Comparison of ENCODE assay signal across 7 mouse cellular contexts in genomic region chr6:94700067-94700491, GRCm38 (mm10). TPM values are rescaled to one million over a fixed set of nuclear protein-coding genes. Genes with fewer than 3 reads are reported as not detected.
DNase-seq lines count a peak whose midpoint lies in the region; ATAC-seq and TF ChIP-seq lines count a peak whose summit lies in the region.

TSS of gene Lrig1 (minus strand) at chr6:94700158.

- H3K9me3 ChIP-seq in embryonic facial prominence, embryonic 14.5 days (ENCODE audit: control insufficient read depth, low read length), result no peaks in the 10 kb centered on the region
- no peaks in the 10 kb centered on the region for H3K9me3 ChIP-seq in limb, embryonic 10.5 days (replicated peaks)
- no peaks in the 10 kb centered on the region for H3K9me3 ChIP-seq in midbrain, embryonic 12.5 days

- H3K36me3 ChIP-seq in embryonic facial prominence, embryonic 14.5 days (ENCODE audit: control insufficient read depth, insufficient read depth, low read length), result no peaks in the 10 kb centered on the region
- no peaks in the 10 kb centered on the region for H3K36me3 ChIP-seq in limb, embryonic 10.5 days
- no peaks in the 10 kb centered on the region for H3K36me3 ChIP-seq in midbrain, embryonic 12.5 days

- H3K4me2 ChIP-seq in embryonic facial prominence, embryonic 14.5 days (ENCODE audit: low read depth, low read length), result peak within 1 kb of the TSS; percentile 82
- peak within 1 kb of the TSS; percentile 88 for H3K4me2 ChIP-seq in midbrain, embryonic 12.5 days (replicated peaks)

- ATAC-seq in embryonic facial prominence, embryonic 14.5 days (ENCODE audit: low read depth), result peak; percentile 99
- ATAC-seq in midbrain, embryonic 12.5 days (ENCODE audit: low FRiP score, low read depth), result peak; percentile 99

- H3K27ac ChIP-seq in bone marrow, adult 2 months (ENCODE audit: control insufficient read depth, insufficient read depth, low read depth, low read length, poor library complexity), result peak within 1 kb of the TSS; percentile 60; the same call in 1 of the 2 replicates
- H3K27ac ChIP-seq in embryonic facial prominence, embryonic 14.5 days (replicated peaks; ENCODE audit: low read depth, low read length), result peak within 1 kb of the TSS; percentile 91
- H3K27ac ChIP-seq in limb, embryonic 10.5 days, result peak within 1 kb of the TSS; percentile 94
- peak within 1 kb of the TSS; percentile 92 for H3K27ac ChIP-seq in midbrain, embryonic 12.5 days (replicated peaks)

- H3K4me3 ChIP-seq in bone marrow, adult 2 months (replicated peaks; ENCODE audit: control insufficient read depth, low read depth, low read length), result peak within 1 kb of the TSS; percentile 56
- peak within 1 kb of the TSS; percentile 92 for H3K4me3 ChIP-seq in embryonic facial prominence, embryonic 14.5 days (ENCODE audit: low read depth, low read length)
- H3K4me3 ChIP-seq in limb, embryonic 10.5 days, result peak within 1 kb of the TSS; percentile 88
- H3K4me3 ChIP-seq in midbrain, embryonic 12.5 days, result peak within 1 kb of the TSS; percentile 76

- TF ChIP-seq POLR2A in bone marrow, adult 2 months (IDR thresholded peaks at IDR 0.05; ENCODE audit: borderline replicate concordance, control insufficient read depth, low read depth, low read length), result peak; percentile 43; the same call in 1 of the 2 replicates

- TF ChIP-seq CTCF in bone marrow, adult 2 months (IDR thresholded peaks at IDR 0.05; ENCODE audit: control insufficient read depth, insufficient read depth, low read length), result no peak

- peak; percentile 100 for DNase-seq in embryonic facial prominence, embryonic 14.5 days (ENCODE audit: low spot score)
- peak; percentile 99 for DNase-seq in heart, adult 18-20 months
- DNase-seq in kidney, adult 18-20 months, result peak; percentile 98
- DNase-seq in limb, embryonic 10.5 days (ENCODE audit: low spot score), result peak; percentile 97
- DNase-seq in skeletal muscle tissue, adult 2 months (ENCODE audit: low read depth, low spot score), result peak; percentile 98

- H3K9ac ChIP-seq in embryonic facial prominence, embryonic 14.5 days (ENCODE audit: low read depth, low read length), result peak within 1 kb of the TSS; percentile 94
- peak within 1 kb of the TSS; percentile 96 for H3K9ac ChIP-seq in midbrain, embryonic 12.5 days (replicated peaks)

- H3K4me1 ChIP-seq in bone marrow, adult 2 months (ENCODE audit: control insufficient read depth, insufficient read depth, low read length), result no peaks in the 10 kb centered on the region
- peaks cover 34% of the 10 kb centered on the region for H3K4me1 ChIP-seq in embryonic facial prominence, embryonic 14.5 days (ENCODE audit: control insufficient read depth, insufficient read depth, low read length)
- peaks cover 66% of the 10 kb centered on the region for H3K4me1 ChIP-seq in limb, embryonic 10.5 days
- peaks cover 51% of the 10 kb centered on the region for H3K4me1 ChIP-seq in midbrain, embryonic 12.5 days

- H3K27me3 ChIP-seq in embryonic facial prominence, embryonic 14.5 days (replicated peaks; ENCODE audit: control insufficient read depth, insufficient read depth, low read length), result no peaks in the 10 kb centered on the region; the same call in 1 of the 2 replicates
- H3K27me3 ChIP-seq in limb, embryonic 10.5 days (ENCODE audit: low read depth, poor library complexity, severe bottlenecking), result peaks cover 46% of the 10 kb centered on the region
- H3K27me3 ChIP-seq in midbrain, embryonic 12.5 days, result peaks cover 9% of the 10 kb centered on the region; the same call in 1 of the 2 replicates

- under 1% methylated on average over 40 of the region's 40 CpGs for WGBS in bone marrow, adult 2 months
- WGBS in embryonic facial prominence, embryonic 14.5 days, result 2% methylated on average over 23 of the region's 40 CpGs
- WGBS in limb, embryonic 10.5 days, result 1% methylated on average over 40 of the region's 40 CpGs
- under 1% methylated on average over 40 of the region's 40 CpGs for WGBS in midbrain, embryonic 12.5 days

RNA-seq across cellular contexts. Expression of gene Lrig1, which starts in this region (rescaled TPM):
- polyA plus RNA-seq in bone marrow, adult 2 months (2011; ENCODE audit: insufficient read depth, insufficient read length, low replicate concordance, missing spikeins), result 1.3 and 3.0 TPM in 2 replicates
- polyA plus RNA-seq in embryonic facial prominence, embryonic 14.5 days (2014; fragmentation: Nextera tagmentation; extraction: Ambion mirVana), result 32.6 and 38.4 TPM in 2 replicates
- total RNA-seq in heart, adult 18-20 months (2021), result 10 to 100 TPM; 29.8 to 30.9 TPM
- polyA plus RNA-seq in limb, embryonic 10.5 days (2016; fragmentation: Nextera tagmentation; extraction: Ambion mirVana), result 13.7 and 15.7 TPM in 2 replicates
- polyA plus RNA-seq in midbrain, embryonic 12.5 days (2016; fragmentation: Nextera tagmentation; extraction: Ambion mirVana), result 14.4 and 17.3 TPM in 2 replicates

Comparison
In these comparisons a context has a peak if more than half of its experiments do, and no peak if none do; other contexts are left out.
1. Peak in every context shown above with its lines: DNase-seq, ATAC-seq, H3K4me3 ChIP-seq and H3K27ac ChIP-seq.